Mouse (Mus musculus) midbrain, embryonic 12.5 days (tissue): ENCODE measurements around the gene Syde2. TPM values are rescaled to one million over a fixed set of nuclear protein-coding genes. Genes with fewer than 3 reads are reported as not detected.

Experiments used
- polyA plus RNA-seq: library from polyadenylated mRNA; unstranded; fragments of >200 nt; fragmentation: Nextera tagmentation; extraction: Ambion mirVana; gene quantifications from 2 replicates; pipeline ENCODE4 v1.2.1, GENCODE M21; 2016

Syde2 gene
- polyA plus RNA-seq, 1 experiment from 2014 or later, result 0.92 TPM

Other genes starting within 250 kb of the Syde2 start
- gene Ddah1, start 229.2 kb upstream of the Syde2 start, polyA plus RNA-seq, result 38.2 TPM in 2 replicates
- 43.5 and 47.1 TPM in 2 replicates for gene Bcl10, start 65.1 kb upstream of the Syde2 start, polyA plus RNA-seq
- gene 2410004B18Rik, start 49.9 kb upstream of the Syde2 start, polyA plus RNA-seq, result 58.8 and 61.5 TPM in 2 replicates
- gene Wdr63, start 120.3 kb downstream of the Syde2 start, polyA plus RNA-seq, result 0.18 and 0.34 TPM in 2 replicates
- gene Mcoln3, start 129.6 kb downstream of the Syde2 start, polyA plus RNA-seq, result 1.9 and 2.5 TPM in 2 replicates
- 0.24 and 0.26 TPM in 2 replicates for gene Mcoln2, start 162.0 kb downstream of the Syde2 start, polyA plus RNA-seq
- gene Lpar3, start 233.1 kb downstream of the Syde2 start, polyA plus RNA-seq, result 0.35 and 0.52 TPM in 2 replicates